ENCODE assay signal across 19 mouse cellular contexts in genomic region chr2:27103554-27103953, GRCm38 (mm10). TPM values are rescaled to one million over a fixed set of nuclear protein-coding genes. Genes with fewer than 3 reads are reported as not detected.
DNase-seq lines count a peak whose midpoint lies in the region; ATAC-seq and TF ChIP-seq lines count a peak whose summit lies in the region.
"Had no signal": no experiment of that assay in that cellular context is flagged by ENCODE, and none has a peak within 500 bp of the region (broad histone marks: within the 10 kb centered on the region; RNA-seq: fewer than 3 reads in every experiment).

No protein-coding gene starts in this region.

- no peak for ATAC-seq in hindbrain, embryonic 12.5 days (ENCODE audit: low FRiP score)
- ATAC-seq in hindbrain, postnatal 0 days = peak; percentile 57; the same call in 1 of the 2 replicates
- ATAC-seq in midbrain, postnatal 0 days (ENCODE audit: low FRiP score) = 0 out of 2 replicates have a peak, but pooled peaks have one; percentile 17
- ATAC-seq: inflammation-experienced regulatory T-cells, adult 6 months; lung, postnatal 0 days had no signal

- no peaks in the 10 kb centered on the region for H3K36me3 ChIP-seq in hindbrain, embryonic 10.5 days
- H3K36me3 ChIP-seq in hindbrain, embryonic 12.5 days = no peaks in the 10 kb centered on the region
- no peaks in the 10 kb centered on the region for H3K36me3 ChIP-seq in hindbrain, postnatal 0 days (ENCODE audit: insufficient read depth, low read length)
- no peaks in the 10 kb centered on the region for H3K36me3 ChIP-seq in midbrain, postnatal 0 days (ENCODE audit: insufficient read depth, low read length)
- no peaks in the 10 kb centered on the region for H3K36me3 ChIP-seq in embryonic facial prominence, embryonic 10.5 days (replicated peaks)
- H3K36me3 ChIP-seq: G1E; kidney, embryonic 15.5 days; liver, embryonic 13.5 days; neural tube, embryonic 12.5 days had no signal

- H3K4me2 ChIP-seq in hindbrain, embryonic 12.5 days (replicated peaks) = no peak overlapping the region
- H3K4me2 ChIP-seq in hindbrain, postnatal 0 days (ENCODE audit: low read depth, low read length) = no peak overlapping the region
- no peak overlapping the region for H3K4me2 ChIP-seq in midbrain, postnatal 0 days (ENCODE audit: low read depth, low read length, poor library complexity, severe bottlenecking)
- H3K4me2 ChIP-seq: kidney, embryonic 15.5 days; liver, embryonic 13.5 days; neural tube, embryonic 12.5 days had no signal

- no peak overlapping the region for H3K9ac ChIP-seq in hindbrain, embryonic 12.5 days
- H3K9ac ChIP-seq in hindbrain, postnatal 0 days (replicated peaks; ENCODE audit: low read length) = no peak overlapping the region
- H3K9ac ChIP-seq in midbrain, postnatal 0 days (replicated peaks; ENCODE audit: low read length, poor library complexity, severe bottlenecking) = no peak overlapping the region
- H3K9ac ChIP-seq: kidney, embryonic 15.5 days; liver, embryonic 13.5 days; neural tube, embryonic 12.5 days had no signal

- TF ChIP-seq CTCF in hindbrain, postnatal 0 days (IDR thresholded peaks at IDR 0.05; ENCODE audit: low read depth) = no peak
- no peak for TF ChIP-seq CTCF in midbrain, postnatal 0 days (IDR thresholded peaks at IDR 0.05)

- H3K27ac ChIP-seq in hindbrain, embryonic 10.5 days = peak overlapping the region; percentile 40; the same call in 1 of the 2 replicates
- no peak overlapping the region for H3K27ac ChIP-seq in hindbrain, embryonic 12.5 days
- H3K27ac ChIP-seq in hindbrain, postnatal 0 days = no peak overlapping the region
- no peak overlapping the region for H3K27ac ChIP-seq in midbrain, postnatal 0 days (ENCODE audit: low read depth, low read length)
- H3K27ac ChIP-seq in embryonic facial prominence, embryonic 10.5 days (replicated peaks) = no peak overlapping the region
- H3K27ac ChIP-seq: kidney, embryonic 15.5 days; liver, embryonic 13.5 days; neural tube, embryonic 12.5 days; stomach, postnatal 0 days had no signal

- H3K27me3 ChIP-seq in hindbrain, embryonic 10.5 days (ENCODE audit: insufficient read depth, poor library complexity, severe bottlenecking) = peaks cover 26% of the 10 kb centered on the region; the same call in 1 of the 2 replicates
- H3K27me3 ChIP-seq in hindbrain, embryonic 12.5 days = 0 out of 2 replicates have a peak, but pooled peaks cover 3% of the 10 kb centered on the region
- no peaks in the 10 kb centered on the region for H3K27me3 ChIP-seq in hindbrain, postnatal 0 days (ENCODE audit: insufficient read depth, low read length)
- H3K27me3 ChIP-seq in midbrain, postnatal 0 days (ENCODE audit: insufficient read depth, low read length) = no peaks in the 10 kb centered on the region
- H3K27me3 ChIP-seq in embryonic facial prominence, embryonic 10.5 days (replicated peaks; ENCODE audit: low read depth, poor library complexity, severe bottlenecking) = peaks cover 38% of the 10 kb centered on the region
- H3K27me3 ChIP-seq: liver, embryonic 13.5 days; neural tube, embryonic 12.5 days had no signal

- H3K4me3 ChIP-seq in hindbrain, embryonic 10.5 days = no peak overlapping the region
- no peak overlapping the region for H3K4me3 ChIP-seq in hindbrain, embryonic 12.5 days
- no peak overlapping the region for H3K4me3 ChIP-seq in hindbrain, postnatal 0 days (ENCODE audit: low read length)
- no peak overlapping the region for H3K4me3 ChIP-seq in midbrain, postnatal 0 days (ENCODE audit: low read depth, low read length)
- no peak overlapping the region for H3K4me3 ChIP-seq in embryonic facial prominence, embryonic 10.5 days
- H3K4me3 ChIP-seq: erythroblast, embryonic 14.5 days; kidney, embryonic 15.5 days; liver, embryonic 13.5 days; neural tube, embryonic 12.5 days had no signal

- 74% methylated on average over 7 of the region's 7 CpGs for WGBS in hindbrain, embryonic 10.5 days
- 72% methylated on average over 7 of the region's 7 CpGs for WGBS in hindbrain, embryonic 12.5 days
- WGBS in hindbrain, postnatal 0 days = 42% methylated on average over 7 of the region's 7 CpGs
- 43% methylated on average over 7 of the region's 7 CpGs for WGBS in midbrain, postnatal 0 days
- WGBS in embryonic facial prominence, embryonic 10.5 days = 71% methylated on average over 7 of the region's 7 CpGs

- DNase-seq in hindbrain, embryonic 10.5 days (ENCODE audit: low spot score) = no peak
- DNase-seq in right cerebral cortex, postnatal 10 days (ENCODE audit: low spot score in 2 of 2) = peak; percentile 52 to 78
- no peak for DNase-seq in right cerebral cortex, postnatal 36 days (ENCODE audit: low spot score in 2 of 2)
- peak; percentile 31 for DNase-seq in hindbrain, postnatal 0 days (ENCODE audit: low spot score)
- DNase-seq in midbrain, postnatal 0 days (ENCODE audit: low spot score) = no peak
- DNase-seq in embryonic facial prominence, embryonic 10.5 days (ENCODE audit: low spot score) = no peak
- no peak for DNase-seq in embryo, embryonic 11 days
- DNase-seq: cerebellum, adult 8-10 months; liver, embryonic 13.5 days; thymus, postnatal 25 days had no signal

- no peaks in the 10 kb centered on the region for H3K9me3 ChIP-seq in hindbrain, embryonic 10.5 days
- no peaks in the 10 kb centered on the region for H3K9me3 ChIP-seq in hindbrain, embryonic 12.5 days (replicated peaks)
- no peaks in the 10 kb centered on the region for H3K9me3 ChIP-seq in hindbrain, postnatal 0 days (ENCODE audit: low read length)
- no peaks in the 10 kb centered on the region for H3K9me3 ChIP-seq in midbrain, postnatal 0 days (ENCODE audit: low read length)
- H3K9me3 ChIP-seq in embryonic facial prominence, embryonic 10.5 days = no peaks in the 10 kb centered on the region
- H3K9me3 ChIP-seq: G1E; kidney, embryonic 15.5 days; liver, embryonic 13.5 days; neural tube, embryonic 12.5 days had no signal

- H3K4me1 ChIP-seq in hindbrain, embryonic 10.5 days (replicated peaks) = peaks cover 41% of the 10 kb centered on the region
- peaks cover 16% of the 10 kb centered on the region for H3K4me1 ChIP-seq in hindbrain, embryonic 12.5 days
- peaks cover 4% of the 10 kb centered on the region; the same call in 1 of the 2 replicates for H3K4me1 ChIP-seq in hindbrain, postnatal 0 days (ENCODE audit: insufficient read depth, low read length)
- peaks cover 4% of the 10 kb centered on the region; the same call in 1 of the 2 replicates for H3K4me1 ChIP-seq in midbrain, postnatal 0 days (ENCODE audit: insufficient read depth, low read length)
- peaks cover 49% of the 10 kb centered on the region for H3K4me1 ChIP-seq in embryonic facial prominence, embryonic 10.5 days
- H3K4me1 ChIP-seq: kidney, embryonic 15.5 days; liver, embryonic 13.5 days; neural tube, embryonic 12.5 days had no signal

RNA-seq across cellular contexts. Expression of gene Adamtsl2, which starts 24.4 kb away (rescaled TPM):
- polyA plus RNA-seq in hindbrain, embryonic 10.5 days (2016; fragmentation: Nextera tagmentation; extraction: Ambion mirVana) = 4.0 and 7.0 TPM in 2 replicates
- polyA plus RNA-seq in hindbrain, embryonic 12.5 days (2016; fragmentation: Nextera tagmentation; extraction: Ambion mirVana) = 6.1 and 9.0 TPM in 2 replicates
- total RNA-seq in hindbrain, postnatal 0 days (2014; rRNA removed) = 8.7 and 9.9 TPM in 2 replicates
- 4.4 and 5.3 TPM in 2 replicates for polyA plus RNA-seq in hindbrain, postnatal 0 days (2015; fragmentation: Nextera tagmentation; extraction: Ambion mirVana)
- total RNA-seq in midbrain, postnatal 0 days (2014; rRNA removed) = 14.3 and 17.0 TPM in 2 replicates
- polyA plus RNA-seq in midbrain, postnatal 0 days (2015; fragmentation: Nextera tagmentation; extraction: Ambion mirVana) = 7.3 and 9.3 TPM in 2 replicates
- 2.1 and 3.0 TPM in 2 replicates for polyA plus RNA-seq in embryonic facial prominence, embryonic 10.5 days (2016; fragmentation: Nextera tagmentation; extraction: Ambion mirVana)
- polyA plus RNA-seq: erythroblast, embryonic 14.5 days; G1E; inflammation-experienced regulatory T-cells, adult 6 months had no signal

RNA-seq across cellular contexts. Expression of gene Mymk, which starts 31.6 kb away (rescaled TPM):
- polyA plus RNA-seq in hindbrain, embryonic 10.5 days (2016; fragmentation: Nextera tagmentation; extraction: Ambion mirVana) = 0.11 and 0.29 TPM in 2 replicates
- 2.6 and 5.2 TPM in 2 replicates for polyA plus RNA-seq in hindbrain, embryonic 12.5 days (2016; fragmentation: Nextera tagmentation; extraction: Ambion mirVana)
- not detected in 2 replicates for total RNA-seq in hindbrain, postnatal 0 days (2014; rRNA removed)
- 0.19 and 0.30 TPM in 2 replicates for polyA plus RNA-seq in hindbrain, postnatal 0 days (2015; fragmentation: Nextera tagmentation; extraction: Ambion mirVana)
- total RNA-seq in midbrain, postnatal 0 days (2014; rRNA removed) = 0.16 TPM in 1 of 2 replicates, not detected in the other
- polyA plus RNA-seq in midbrain, postnatal 0 days (2015; fragmentation: Nextera tagmentation; extraction: Ambion mirVana) = 0.15 TPM in 1 of 2 replicates, not detected in the other
- polyA plus RNA-seq in embryonic facial prominence, embryonic 10.5 days (2016; fragmentation: Nextera tagmentation; extraction: Ambion mirVana) = 0.17 TPM in 1 of 2 replicates, not detected in the other
- total RNA-seq: adrenal gland, adult 18-20 months had no signal
- polyA plus RNA-seq: erythroblast, embryonic 14.5 days; G1E; inflammation-experienced regulatory T-cells, adult 6 months had no signal

RNA-seq across cellular contexts. Expression of gene Fam163b, which starts 38.7 kb away (rescaled TPM):
- 0.26 TPM in 2 replicates for polyA plus RNA-seq in hindbrain, embryonic 10.5 days (2016; fragmentation: Nextera tagmentation; extraction: Ambion mirVana)
- 0.43 and 0.52 TPM in 2 replicates for polyA plus RNA-seq in hindbrain, embryonic 12.5 days (2016; fragmentation: Nextera tagmentation; extraction: Ambion mirVana)
- total RNA-seq in hindbrain, postnatal 0 days (2014; rRNA removed) = 7.1 and 8.5 TPM in 2 replicates
- 9.6 and 10.3 TPM in 2 replicates for polyA plus RNA-seq in hindbrain, postnatal 0 days (2015; fragmentation: Nextera tagmentation; extraction: Ambion mirVana)
- total RNA-seq in midbrain, postnatal 0 days (2014; rRNA removed) = 4.9 and 8.4 TPM in 2 replicates
- 13.0 and 13.9 TPM in 2 replicates for polyA plus RNA-seq in midbrain, postnatal 0 days (2015; fragmentation: Nextera tagmentation; extraction: Ambion mirVana)
- 0.06 and 0.10 TPM in 2 replicates for polyA plus RNA-seq in embryonic facial prominence, embryonic 10.5 days (2016; fragmentation: Nextera tagmentation; extraction: Ambion mirVana)
- polyA plus RNA-seq: erythroblast, embryonic 14.5 days; G1E; inflammation-experienced regulatory T-cells, adult 6 months had no signal

Comparison
In these comparisons a context has a peak if more than half of its experiments do, and no peak if none do; other contexts are left out.
1. DNase-seq: peak in right cerebral cortex, postnatal 10 days (2 of 2) and hindbrain, postnatal 0 days (single experiment); none in hindbrain, embryonic 10.5 days (single experiment), right cerebral cortex, postnatal 36 days (0 of 2), midbrain, postnatal 0 days (single experiment), embryonic facial prominence, embryonic 10.5 days (single experiment) and embryo, embryonic 11 days (single experiment).